Comparison of ENCODE assay signal across 8 mouse cellular contexts in the genomic region with DNA sequence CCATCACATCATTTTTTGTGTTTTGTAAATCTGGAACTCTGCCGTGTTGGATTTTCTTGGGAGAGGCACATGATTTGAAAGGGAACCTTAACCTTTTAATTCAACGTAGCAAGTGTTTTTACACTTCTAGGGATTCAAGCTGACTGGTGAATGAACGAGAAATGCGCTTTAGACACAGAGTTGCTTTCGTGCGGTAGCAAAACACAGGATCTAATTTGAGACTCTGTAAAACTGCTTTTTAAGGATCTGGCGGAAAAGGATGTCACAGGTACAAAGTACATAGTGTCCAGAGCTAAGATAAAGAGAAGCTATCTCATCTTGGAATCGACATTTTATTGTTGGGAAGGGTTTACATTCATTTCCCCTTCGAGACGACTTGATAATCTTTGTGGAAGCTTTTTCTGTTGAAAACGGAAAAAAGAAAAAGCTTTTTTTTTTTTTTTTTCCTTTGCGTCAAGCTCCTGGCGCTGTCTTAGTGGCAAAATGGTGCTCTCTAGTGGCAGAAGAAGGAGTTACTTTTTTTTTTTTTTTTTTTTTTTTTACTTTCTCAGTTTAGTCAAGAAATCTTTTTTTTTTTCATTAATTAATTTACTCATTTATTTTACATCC. TPM values are rescaled to one million over a fixed set of nuclear protein-coding genes. Genes with fewer than 3 reads are reported as not detected.
A peak's percentile ranks its signal among the peaks of the same experiment; 100 is the strongest.
DNase-seq lines count a peak whose midpoint lies in the region; ATAC-seq and TF ChIP-seq lines count a peak whose summit lies in the region.

No protein-coding gene starts in this region.

- peak overlapping the region; percentile 54; the same call in 1 of the 2 replicates for H3K9ac ChIP-seq in kidney, embryonic 16.5 days (replicated peaks; ENCODE audit: low read length)
- H3K9ac ChIP-seq in forebrain, postnatal 0 days: peak overlapping the region; percentile 15; the same call in 1 of the 2 replicates
- no peak overlapping the region; the same call in 1 of the 2 replicates for H3K9ac ChIP-seq in midbrain, embryonic 12.5 days (replicated peaks)

- peak overlapping the region; percentile 50; the same call in 1 of the 2 replicates for H3K27ac ChIP-seq in kidney, embryonic 16.5 days (ENCODE audit: low read length)
- H3K27ac ChIP-seq in forebrain, postnatal 0 days (ENCODE audit: low read depth, low read length): no peak overlapping the region
- H3K27ac ChIP-seq in midbrain, embryonic 12.5 days (replicated peaks): no peak overlapping the region

- H3K4me2 ChIP-seq in kidney, embryonic 16.5 days (replicated peaks; ENCODE audit: low read depth, low read length): peak overlapping the region; percentile 50
- peak overlapping the region; percentile 47 for H3K4me2 ChIP-seq in forebrain, postnatal 0 days (ENCODE audit: low read depth)
- peak overlapping the region; percentile 44 for H3K4me2 ChIP-seq in midbrain, embryonic 12.5 days (replicated peaks)

- peak; percentile 56 for TF ChIP-seq CTCF in forebrain, postnatal 0 days (IDR thresholded peaks at IDR 0.05; ENCODE audit: low read depth)

- no peaks in the 10 kb centered on the region for H3K27me3 ChIP-seq in kidney, embryonic 16.5 days (ENCODE audit: insufficient read depth, low read length)
- no peaks in the 10 kb centered on the region for H3K27me3 ChIP-seq in forebrain, postnatal 0 days (ENCODE audit: insufficient read depth, low read length)
- H3K27me3 ChIP-seq in midbrain, embryonic 12.5 days: no peaks in the 10 kb centered on the region

- no peak for DNase-seq in kidney, postnatal 14 days
- DNase-seq in R1 (ENCODE audit: low read depth, low spot score): peak; percentile 17
- peak; percentile 73 for DNase-seq in forebrain, postnatal 0 days
- no peak for DNase-seq in right cerebral cortex, postnatal 25 days
- DNase-seq in right cerebral cortex, adult 18-20 months: no peak
- no peak for DNase-seq in right cerebral cortex, postnatal 4 days

- WGBS in kidney, embryonic 16.5 days: 13% methylated on average over 13 of the region's 13 CpGs
- WGBS in forebrain, postnatal 0 days: 7% methylated on average over 13 of the region's 13 CpGs
- 24% methylated on average over 13 of the region's 13 CpGs for WGBS in midbrain, embryonic 12.5 days

- no peak for ATAC-seq in kidney, embryonic 16.5 days (ENCODE audit: low FRiP score, low TSS enrichment)
- no peak for ATAC-seq in forebrain, postnatal 0 days
- no peak for ATAC-seq in midbrain, embryonic 12.5 days (ENCODE audit: low FRiP score, low read depth)

- no peaks in the 10 kb centered on the region for H3K9me3 ChIP-seq in kidney, embryonic 16.5 days (ENCODE audit: low read length)
- no peaks in the 10 kb centered on the region for H3K9me3 ChIP-seq in forebrain, postnatal 0 days (ENCODE audit: low read length)
- H3K9me3 ChIP-seq in midbrain, embryonic 12.5 days: no peaks in the 10 kb centered on the region

- H3K36me3 ChIP-seq in kidney, embryonic 16.5 days (ENCODE audit: insufficient read depth, low read length): no peaks in the 10 kb centered on the region
- no peaks in the 10 kb centered on the region for H3K36me3 ChIP-seq in forebrain, postnatal 0 days (ENCODE audit: insufficient read depth)
- no peaks in the 10 kb centered on the region for H3K36me3 ChIP-seq in midbrain, embryonic 12.5 days

- H3K4me1 ChIP-seq in kidney, embryonic 16.5 days (ENCODE audit: insufficient read depth, low read length): peaks cover 7% of the 10 kb centered on the region; the same call in 1 of the 2 replicates
- no peaks in the 10 kb centered on the region for H3K4me1 ChIP-seq in forebrain, postnatal 0 days (ENCODE audit: insufficient read depth)
- no peaks in the 10 kb centered on the region for H3K4me1 ChIP-seq in midbrain, embryonic 12.5 days

- H3K4me3 ChIP-seq in kidney, embryonic 16.5 days (ENCODE audit: low read length): peak overlapping the region; percentile 37
- H3K4me3 ChIP-seq in forebrain, postnatal 0 days (ENCODE audit: low read depth, low read length): peak overlapping the region; percentile 33
- H3K4me3 ChIP-seq in midbrain, embryonic 12.5 days: peak overlapping the region; percentile 11; the same call in 1 of the 2 replicates

RNA-seq across cellular contexts. Expression of gene Klf14, which starts 23.6 kb away (rescaled TPM):
- 2.8 and 3.8 TPM in 2 replicates for polyA plus RNA-seq in kidney, embryonic 16.5 days (2015; fragmentation: Nextera tagmentation; extraction: Ambion mirVana)
- 0.54 and 0.95 TPM in 2 replicates for total RNA-seq in forebrain, postnatal 0 days (2014; rRNA removed)
- polyA plus RNA-seq in forebrain, postnatal 0 days (2015; fragmentation: Nextera tagmentation; extraction: Ambion mirVana): 0.45 and 0.76 TPM in 2 replicates
- polyA plus RNA-seq in midbrain, embryonic 12.5 days (2016; fragmentation: Nextera tagmentation; extraction: Ambion mirVana): 0.42 and 0.45 TPM in 2 replicates

Comparison
In these comparisons a context has a peak if more than half of its experiments do, and no peak if none do; other contexts are left out.
1. DNase-seq: peak in R1 (single experiment) and forebrain, postnatal 0 days (single experiment); none in kidney, postnatal 14 days (single experiment), right cerebral cortex, postnatal 25 days (single experiment), right cerebral cortex, adult 18-20 months (single experiment) and right cerebral cortex, postnatal 4 days (single experiment).
2. Peak in every context shown above with its lines, with median percentiles within 50 percentile points of each other: H3K4me2 ChIP-seq and H3K4me3 ChIP-seq.